Mouse (Mus musculus) liver, embryonic 14.5 days (tissue): Measurements from ENCODE around the gene BC035947. TPM values are rescaled to one million over a fixed set of nuclear protein-coding genes. Genes with fewer than 3 reads are reported as not detected.

ENCODE experiments used
- ATAC-seq: fragments of 200-750 bp; cut with Nextera tagmentation; 2 replicates; pipeline ENCODE4 v1.8.0; 2017; ENCODE audit warnings: moderate number of reproducible peaks, mild to moderate bottlenecking, moderate library complexity; ENCODE audit not compliant: insufficient read depth
- DNase-seq, 3 experiments: peaks; one replicate each; pipeline ENCODE4 v3.0.0-alpha.2; 2012 to 2013; ENCODE audit warnings: low read depth in 3 of 3, low spot score in 3 of 3
- H3K27ac ChIP-seq: fragments of 300-500 bp; sonication (generic); 2 replicates; pipeline ENCODE4 v1.5.1; 2014; ENCODE audit warnings: moderate library complexity, mild to moderate bottlenecking, control low read depth, inconsistent platforms
- H3K27me3 ChIP-seq: fragments of 300-500 bp; sonication (generic); 2 replicates; pipeline ENCODE4 v1.6.1; 2014; ENCODE audit warnings: mild to moderate bottlenecking, low read length, moderate library complexity; ENCODE audit not compliant: control insufficient read depth, insufficient read depth
- H3K36me3 ChIP-seq: fragments of 300-500 bp; sonication (generic); replicated peaks from 2 replicates; pipeline ENCODE4 v1.6.1; 2014; ENCODE audit warnings: low read depth; ENCODE audit not compliant: control insufficient read depth, insufficient read depth
- H3K4me1 ChIP-seq, 2 experiments: fragments of 200-500 bp in 1 of 2; fragments of 300-500 bp in 1 of 2; sonication (generic) in 1 of 2; replicated peaks; 2 replicates each; pipeline ENCODE4 v1.6.1; 2012 to 2014; ENCODE audit warnings: antibody characterized with exemption in 1 of 2, inconsistent platforms in 1 of 2, low read length in 1 of 2; ENCODE audit not compliant: control insufficient read depth in 2 of 2, insufficient read depth in 2 of 2
- H3K4me2 ChIP-seq: fragments of 300-500 bp; sonication (generic); 2 replicates; pipeline ENCODE4 v1.6.1; 2014; ENCODE audit warnings: low read depth, mild to moderate bottlenecking, control low read depth, moderate library complexity
- H3K4me3 ChIP-seq, 2 experiments: fragments of 200-500 bp in 1 of 2; fragments of 300-500 bp in 1 of 2; sonication (generic) in 1 of 2; 2 replicates each; pipeline ENCODE4 v1.5.1; 2012 to 2014; ENCODE audit warnings: low read depth in 2 of 2, low read length in 2 of 2, mild to moderate bottlenecking in 2 of 2, control low read depth in 1 of 2, inconsistent platforms in 1 of 2, moderate library complexity in 1 of 2; ENCODE audit not compliant: insufficient read depth in 1 of 2
- H3K9ac ChIP-seq: fragments of 300-500 bp; sonication (generic); replicated peaks from 2 replicates; pipeline ENCODE4 v1.6.1; 2014; ENCODE audit warnings: mild to moderate bottlenecking, control low read depth, moderate library complexity
- H3K9me3 ChIP-seq: fragments of 300-500 bp; sonication (generic); 2 replicates; pipeline ENCODE4 v1.6.1; 2016; ENCODE audit warnings: low read length, mixed read lengths; ENCODE audit not compliant: control insufficient read depth
- CTCF ChIP-seq: IDR thresholded peaks from 2 replicates; pipeline ENCODE4 v1.5.1; 2016; ENCODE audit warnings: antibody characterized with exemption, low read depth, control low read depth
- EP300 ChIP-seq: IDR thresholded peaks from 2 replicates; pipeline ENCODE4 v1.6.1; 2016; ENCODE audit warnings: antibody characterized with exemption, low read depth
- WGBS: fragments of 180-500 bp; shearing (Covaris S2); extraction: QIAGEN DNeasy Blood & Tissue Kit; methylation state at CpG from one replicate; pipeline ENCODE4 v1.1.7; 2014; ENCODE audit not compliant: insufficient replicate concordance; 5-methylcytosine and 5-hydroxymethylcytosine counted together
- polyA plus RNA-seq, 2 experiments: library from polyadenylated mRNA; depleted of rRNA in 1 of 2; stranded (reverse) in 1 of 2; unstranded in 1 of 2; fragments of >200 nt; fragmentation: Nextera tagmentation in 1 of 2; extraction: Ambion mirVana in 1 of 2; gene quantifications; 2 replicates each; pipeline versions ENCODE4 v1.2.1 to v1.2.3; 2012 to 2014

BC035947 gene
- polyA plus RNA-seq, 2 experiments: 0.01 TPM; not detected in 1

DNA sequence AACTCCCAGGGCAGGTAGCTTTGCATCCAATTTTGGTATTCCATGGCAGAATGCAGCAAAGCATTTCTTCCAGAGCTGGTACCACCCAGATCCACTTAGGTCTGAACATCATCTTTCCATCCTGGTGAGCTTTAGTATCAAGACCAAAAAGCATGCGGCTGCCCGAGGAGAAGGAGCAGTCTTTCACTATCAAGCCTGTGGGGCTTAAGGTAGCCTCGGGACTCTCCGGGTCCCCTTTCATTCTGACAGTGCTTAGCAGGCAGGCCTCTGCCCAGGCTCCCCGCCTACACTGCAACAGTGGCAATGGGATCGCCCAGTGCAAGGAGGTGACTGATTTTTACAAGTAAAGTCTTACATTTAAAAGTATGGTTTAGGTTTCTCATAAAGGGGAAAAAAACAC, 59.4 kb downstream of the BC035947 start:
- Histone ChIP-seq H3K36me3 (peaks cover 47% of the 10 kb centered on the region), H3K27ac (no peak overlapping the region), H3K4me3 (no peak overlapping the region), H3K9me3 (no peaks in the 10 kb centered on the region), H3K4me2 (no peak overlapping the region), H3K27me3 (no peaks in the 10 kb centered on the region), H3K4me1 (no peaks in the 10 kb centered on the region), H3K9ac (no peak overlapping the region)
- TF ChIP-seq EP300 (no peak), CTCF (no peak)
- 79% methylated on average over 6 of the region's 6 CpGs for WGBS
- ATAC-seq (no peak), DNase-seq (no peak)

GRCm38 (mm10) chr1:78451070-78451854, 60.7 kb downstream of the BC035947 start:
- WGBS: 79% methylated on average over 12 of the region's 12 CpGs
- Histone ChIP-seq H3K27me3 (no peaks in the 10 kb centered on the region), H3K9ac (no peak overlapping the region), H3K27ac (no peak overlapping the region), H3K9me3 (no peaks in the 10 kb centered on the region), H3K4me3 (no peak overlapping the region), H3K4me2 (no peak overlapping the region), H3K36me3 (peaks cover 46% of the 10 kb centered on the region), H3K4me1 (no peaks in the 10 kb centered on the region)
- no peak for DNase-seq
- no peak for ATAC-seq
- TF ChIP-seq CTCF (no peak), EP300 (no peak)

DNA sequence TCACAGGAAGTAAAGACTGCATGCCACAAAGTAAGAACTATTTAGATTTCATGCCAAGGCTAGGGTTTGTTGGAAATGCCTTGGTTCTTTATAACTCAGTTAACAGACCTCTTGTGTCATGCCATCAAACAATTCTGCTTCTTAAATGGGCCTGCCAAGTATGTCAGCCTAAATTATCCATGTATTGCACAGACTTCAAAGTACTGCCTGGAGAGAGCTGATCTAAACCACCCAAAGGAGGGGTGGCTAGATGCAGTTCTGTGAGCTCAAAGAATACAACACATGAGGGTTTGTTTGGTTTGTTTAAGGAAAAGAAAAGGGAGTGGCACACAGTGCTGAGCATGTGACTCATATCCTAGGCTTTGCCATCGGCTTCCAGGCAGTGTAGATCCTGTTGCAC, 63.9 kb downstream of the BC035947 start:
- TF ChIP-seq EP300 (no peak), CTCF (no peak)
- H3K9ac ChIP-seq: no peak overlapping the region
- H3K27me3 ChIP-seq: no peaks in the 10 kb centered on the region
- ATAC-seq (no peak), DNase-seq (no peak)
- H3K4me1 ChIP-seq: no peaks in the 10 kb centered on the region
- H3K9me3 ChIP-seq: no peaks in the 10 kb centered on the region
- H3K36me3 ChIP-seq: peaks cover 34% of the 10 kb centered on the region
- no peak overlapping the region for H3K4me3 ChIP-seq
- no peak overlapping the region for H3K27ac ChIP-seq
- 75% methylated on average over 1 of the region's 1 CpGs for WGBS
- no peak overlapping the region for H3K4me2 ChIP-seq

Other genes with a start within 250 kb of the BC035947 start
- 0.06 TPM in 2 replicates for gene Sgpp2, start 201.8 kb downstream of the BC035947 start, polyA plus RNA-seq (2012; rRNA removed)
- 0.04 and 0.05 TPM in 2 replicates for gene Sgpp2, start 201.8 kb downstream of the BC035947 start, polyA plus RNA-seq (2014; fragmentation: Nextera tagmentation; extraction: Ambion mirVana)
- gene Farsb, start 23.3 kb downstream of the BC035947 start, polyA plus RNA-seq (2012; rRNA removed): 33.9 and 38.6 TPM in 2 replicates
- 111 TPM in 2 replicates for gene Farsb, start 23.3 kb downstream of the BC035947 start, polyA plus RNA-seq (2014; fragmentation: Nextera tagmentation; extraction: Ambion mirVana)
- gene Mogat1, start 1.2 kb downstream of the BC035947 start, polyA plus RNA-seq (2012; rRNA removed): 0.08 TPM in 1 of 2 replicates, not detected in the other
- gene Mogat1, start 1.2 kb downstream of the BC035947 start, polyA plus RNA-seq (2014; fragmentation: Nextera tagmentation; extraction: Ambion mirVana): not detected in 2 replicates
- gene Acsl3, start 145.7 kb upstream of the BC035947 start, polyA plus RNA-seq (2012; rRNA removed): 6.7 and 9.3 TPM in 2 replicates
- gene Acsl3, start 145.7 kb upstream of the BC035947 start, polyA plus RNA-seq (2014; fragmentation: Nextera tagmentation; extraction: Ambion mirVana): 19.7 and 20.1 TPM in 2 replicates
- gene Utp14b, start 145.9 kb upstream of the BC035947 start, polyA plus RNA-seq (2012; rRNA removed): 0.79 and 1.4 TPM in 2 replicates
- gene Utp14b, start 145.9 kb upstream of the BC035947 start, polyA plus RNA-seq (2014; fragmentation: Nextera tagmentation; extraction: Ambion mirVana): 0.83 and 0.93 TPM in 2 replicates